Mouse (Mus musculus) cerebellum, adult 2 months (tissue): ENCODE data around the gene Snorc.

Experiments
- CTCF ChIP-seq: fragments of 200-500 bp; IDR thresholded peaks from 2 replicates; pipeline ENCODE4 v1.5.1; 2011; ENCODE audit warnings: low read depth, mild to moderate bottlenecking, control low read depth, low read length, moderate library complexity, borderline replicate concordance; ENCODE audit not compliant: insufficient read depth
- POLR2A ChIP-seq: fragments of 200-500 bp; IDR thresholded peaks from 2 replicates; pipeline ENCODE4 v1.6.1; 2011; ENCODE audit warnings: low read length, control low read depth, borderline replicate concordance; ENCODE audit not compliant: insufficient read depth

- TF ChIP-seq CTCF (no peak), POLR2A (0 out of 2 replicates have a peak, but pooled peaks have one; percentile 8)
Observed at GRCm38 (mm10) chr1:87510166-87510691, 40.2 kb downstream of the Snorc start.
